Mouse (Mus musculus) small intestine, adult 2 months (tissue): ENCODE data around the gene Ppfibp2.

ENCODE experiments used
- CTCF ChIP-seq: fragments of 200-500 bp; IDR thresholded peaks from 2 replicates; pipeline ENCODE4 v1.5.1; 2012; ENCODE audit warnings: low read depth, mild to moderate bottlenecking, control low read depth, inconsistent platforms, low read length, moderate library complexity, mixed read lengths; ENCODE audit not compliant: insufficient replicate concordance, insufficient read length; ENCODE audit errors: extremely low read depth
- POLR2A ChIP-seq: fragments of 200-500 bp; IDR thresholded peaks from 2 replicates; pipeline ENCODE4 v1.6.1; 2012; ENCODE audit warnings: low read depth, mild to moderate bottlenecking, control low read depth, inconsistent platforms, low read length, moderate library complexity

DNA sequence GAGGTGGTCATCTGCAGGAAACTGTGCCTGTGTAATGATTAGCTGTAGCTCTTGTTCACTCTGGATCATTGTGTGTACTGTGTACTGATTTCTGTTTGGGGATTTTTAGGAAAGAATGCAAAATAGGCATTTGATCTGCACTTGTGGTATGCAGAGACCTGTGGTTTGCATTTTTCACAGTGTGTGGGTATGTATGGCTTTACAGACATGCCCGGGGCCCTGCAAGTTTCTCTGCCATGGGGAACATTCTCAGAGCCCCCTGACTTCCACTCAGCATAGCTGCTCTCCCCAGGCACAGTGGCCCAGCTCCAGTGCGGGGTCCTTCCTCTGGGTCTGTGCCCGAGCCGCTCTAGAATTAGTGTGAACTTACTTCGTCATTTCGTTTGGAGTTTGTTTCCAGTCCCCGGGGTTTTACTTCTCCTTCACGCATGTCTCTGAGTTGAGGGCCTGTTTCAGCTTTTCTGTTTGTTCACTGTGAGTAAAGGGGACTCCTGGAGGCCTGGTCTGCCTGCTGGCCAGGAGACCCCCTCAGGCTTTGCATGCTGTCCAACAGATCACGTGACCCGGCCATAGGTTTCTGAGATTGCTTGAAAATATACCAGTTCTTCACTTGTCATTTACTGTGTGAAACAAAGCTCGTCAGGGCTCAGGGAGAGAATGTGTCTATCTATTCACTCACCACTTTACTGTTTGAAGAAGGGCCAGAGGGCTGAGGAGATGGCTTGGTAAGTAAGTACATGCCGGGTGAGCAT lies 54.1 kb downstream of the Ppfibp2 start:
- no peak for TF ChIP-seq POLR2A
- no peak for TF ChIP-seq CTCF
